Mouse (Mus musculus) lung, postnatal 36 days (tissue): ENCODE data around the gene Plekho1.
"Not testable (repeated sequence)": the region's sequence is repeated elsewhere in the genome, so short reads cannot be mapped to it uniquely, and the experiment has no call there.

Experiments used
- DNase-seq: peaks from one replicate; pipeline ENCODE4 v3.0.0; 2022; ENCODE audit warnings: mixed read lengths

Gene Plekho1

DNA sequence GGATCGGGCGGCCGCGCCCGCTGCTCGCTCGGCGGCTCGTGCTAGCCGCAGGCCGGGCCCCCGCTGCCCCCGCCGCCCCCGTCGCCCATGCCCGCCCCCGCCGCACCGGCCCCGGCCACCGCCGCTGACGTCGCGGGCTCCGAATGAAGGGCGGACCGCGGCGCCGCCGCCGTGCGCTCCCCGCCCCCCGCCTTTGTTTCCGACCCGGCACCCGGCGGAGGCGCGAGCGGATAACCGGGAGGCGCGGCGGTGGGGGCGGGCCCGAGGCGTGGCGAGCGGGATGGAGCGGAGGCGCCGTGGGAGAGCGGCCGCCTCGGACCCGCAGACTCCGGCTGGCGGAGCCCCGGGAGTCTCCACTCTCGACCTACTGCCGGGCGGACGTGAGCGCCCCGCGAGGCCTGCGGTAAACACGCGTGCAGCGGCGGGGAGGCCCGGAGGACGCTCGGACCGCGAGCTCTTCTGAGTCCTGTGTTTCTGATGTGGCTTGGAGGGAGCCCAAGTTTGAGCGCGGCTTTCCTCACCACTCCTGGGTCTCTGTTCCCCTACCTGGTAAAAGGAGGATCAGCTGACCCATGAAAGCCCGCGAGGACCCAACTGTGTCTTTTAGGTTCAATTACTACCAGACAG lies at the start of gene Plekho1:
Plekho1 (minus strand) TSS at position 200 of the 627 bp plus-strand sequence.
- DNase-seq: peak; percentile 69

DNA sequence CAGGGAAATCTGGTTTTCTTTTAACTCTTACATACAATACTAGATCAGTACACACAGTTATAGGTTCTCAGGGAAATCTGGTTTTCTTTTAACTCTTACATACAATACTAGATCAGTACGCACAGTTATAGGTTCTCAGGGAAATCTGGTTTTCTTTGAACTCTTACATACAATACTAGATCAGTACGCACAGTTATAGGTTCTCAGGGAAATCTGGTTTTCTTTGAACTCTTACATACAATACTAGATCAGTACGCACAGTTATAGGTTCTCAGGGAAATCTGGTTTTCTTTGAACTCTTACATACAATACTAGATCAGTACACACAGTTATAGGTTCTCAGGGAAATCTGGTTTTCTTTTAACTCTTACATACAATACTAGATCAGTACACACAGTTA lies 48.8 kb upstream of the Plekho1 start:
- not testable (repeated sequence) for DNase-seq

DNA sequence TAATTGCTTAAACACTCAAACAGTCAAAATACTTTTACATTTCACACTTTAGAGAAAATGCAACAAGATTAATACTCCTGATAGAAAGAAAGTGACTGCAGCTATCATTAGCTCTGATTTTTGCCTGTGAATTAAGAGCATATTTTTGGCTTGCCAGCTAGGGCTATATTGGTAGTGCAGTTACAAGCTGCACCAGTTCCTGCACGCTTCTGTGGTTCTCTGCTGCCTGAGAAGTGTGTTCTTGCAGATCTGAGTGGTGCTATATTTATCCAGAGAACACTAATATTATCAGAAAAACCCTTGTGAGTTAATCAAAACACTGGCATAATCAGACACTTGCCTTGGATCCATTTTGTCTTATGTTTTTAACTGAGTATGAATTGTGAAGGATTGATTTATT lies 47.3 kb upstream of the Plekho1 start:
- DNase-seq: no peak

DNA sequence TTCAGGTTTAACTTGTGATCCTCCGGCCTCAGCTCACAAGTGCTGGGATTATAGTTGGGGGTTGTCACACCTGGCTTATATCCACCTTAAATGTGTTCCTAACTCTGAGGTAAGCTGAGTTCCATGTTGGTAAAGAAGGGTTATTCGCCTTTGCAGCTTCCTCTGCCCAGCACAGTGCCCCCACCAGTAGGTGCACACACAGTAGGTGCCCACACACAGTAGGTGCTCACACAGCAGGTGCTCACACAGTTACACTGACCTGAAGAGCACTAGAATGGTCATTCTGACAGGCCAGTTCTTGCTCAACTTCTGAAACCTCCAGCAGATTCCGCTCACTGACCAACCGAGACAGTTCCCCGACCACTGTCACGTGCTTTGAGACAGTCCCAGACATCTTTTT lies 45.3 kb upstream of the Plekho1 start:
- DNase-seq: no peak

DNA sequence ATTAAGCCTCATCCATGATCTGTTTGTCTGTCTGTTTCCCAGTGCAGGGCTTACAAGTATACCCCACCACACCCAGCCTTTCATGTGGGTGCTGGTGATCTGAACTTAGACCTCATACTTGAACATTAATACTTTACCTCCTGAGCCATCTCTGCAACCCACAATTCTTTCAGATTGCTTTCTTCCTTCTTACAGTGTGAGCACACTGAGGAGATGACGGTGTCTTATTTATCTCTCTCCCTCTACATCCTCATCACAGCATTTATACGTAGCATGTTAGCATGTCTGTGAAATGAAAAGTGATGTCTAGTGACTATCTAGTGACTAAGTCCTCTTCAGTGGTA lies 44.8 kb upstream of the Plekho1 start:
- DNase-seq: no peak

DNA sequence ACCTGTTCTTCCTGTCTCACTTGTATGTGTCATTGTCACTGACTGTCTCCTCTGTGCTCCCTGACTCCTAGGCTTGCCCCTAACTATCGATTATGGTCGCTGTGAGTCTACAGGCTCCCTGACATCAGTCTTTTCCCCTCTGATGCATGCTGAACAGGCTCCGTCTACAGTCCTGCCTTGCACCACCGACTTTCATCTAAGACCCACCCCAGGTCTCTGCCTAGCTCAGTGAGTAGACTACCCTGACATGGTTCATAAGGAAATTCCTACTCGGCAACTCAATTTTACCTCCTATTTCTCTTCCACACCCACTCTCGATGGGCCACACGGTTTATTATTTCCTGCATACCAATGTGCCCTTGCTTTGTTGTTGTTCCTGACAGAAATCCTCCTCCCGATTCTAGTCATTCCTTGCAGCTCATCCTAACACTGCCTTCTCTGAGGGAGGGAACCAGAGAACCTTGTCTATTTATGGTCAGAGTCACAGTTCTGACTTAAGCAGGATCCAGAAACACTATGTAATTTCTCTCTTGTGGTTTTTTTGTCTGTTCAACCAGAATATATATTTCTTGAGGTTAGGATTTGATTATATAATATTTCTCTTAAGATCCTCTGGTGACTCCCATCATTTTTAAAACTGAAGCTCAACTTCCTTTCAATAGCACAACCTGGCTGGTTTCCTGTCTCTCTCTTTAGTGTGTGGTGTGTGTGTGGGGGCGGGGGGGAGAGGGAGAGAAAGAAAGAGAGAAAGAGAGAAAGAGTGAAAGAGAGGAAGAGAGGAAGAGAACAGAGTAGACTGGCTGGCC lies 44.3 kb upstream of the Plekho1 start:
- no peak for DNase-seq

DNA sequence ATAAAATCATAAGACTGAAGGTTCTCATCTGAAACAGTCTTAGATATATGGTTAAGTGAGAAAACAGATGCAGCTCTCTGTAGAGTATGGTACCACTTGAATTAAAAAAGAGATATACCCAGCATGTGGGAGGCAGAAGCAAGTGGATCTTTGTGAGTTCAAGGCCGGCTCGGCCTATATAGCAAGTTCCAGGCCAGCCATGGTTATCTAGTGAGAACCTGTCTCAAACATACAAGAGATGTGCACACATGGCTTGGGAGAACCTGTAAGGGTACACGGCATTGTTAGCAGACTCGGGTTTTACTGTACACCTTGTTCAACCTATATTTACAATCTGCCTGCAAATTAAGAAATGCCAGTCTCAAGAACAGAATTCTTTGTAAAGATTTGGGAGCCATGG lies 43.0 kb upstream of the Plekho1 start:
- DNase-seq: no peak

DNA sequence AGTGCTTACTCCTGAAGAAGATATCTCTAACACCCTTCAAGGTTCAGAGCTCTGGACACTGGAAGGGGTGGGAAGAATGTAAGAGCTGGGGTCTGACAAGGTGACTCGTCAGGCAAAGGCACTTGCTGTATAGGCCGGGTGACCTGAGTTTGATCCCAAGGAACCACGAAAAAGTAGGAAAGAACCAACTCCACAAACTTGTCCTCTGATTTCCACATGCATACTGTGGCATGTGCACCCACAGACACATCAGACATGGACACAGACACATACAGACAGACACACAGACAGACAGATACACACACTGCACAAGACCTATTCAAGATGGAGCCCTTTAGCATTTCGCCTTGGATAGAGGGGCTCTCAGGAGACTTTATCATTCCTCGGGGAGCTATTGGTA lies 42.4 kb upstream of the Plekho1 start:
- no peak for DNase-seq

DNA sequence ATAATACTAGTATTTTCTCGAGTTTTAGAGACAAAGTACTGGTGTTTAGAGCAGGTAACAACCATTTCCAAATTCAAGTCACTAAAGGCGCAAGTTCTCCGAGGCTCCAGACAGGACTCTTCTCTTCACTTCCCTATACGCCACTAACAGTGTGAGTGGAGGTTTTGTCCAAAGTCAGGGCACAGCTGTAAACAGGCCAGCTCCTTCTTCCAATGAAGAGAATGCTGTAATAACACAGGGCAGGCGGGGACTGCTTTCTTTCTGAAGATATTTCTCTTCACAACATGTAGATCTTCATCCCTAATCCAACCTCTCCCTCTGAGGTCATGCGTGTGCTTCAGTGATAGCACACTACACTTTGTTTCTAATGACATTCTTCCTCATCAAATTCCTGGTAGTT lies 41.0 kb upstream of the Plekho1 start:
- DNase-seq: no peak

DNA sequence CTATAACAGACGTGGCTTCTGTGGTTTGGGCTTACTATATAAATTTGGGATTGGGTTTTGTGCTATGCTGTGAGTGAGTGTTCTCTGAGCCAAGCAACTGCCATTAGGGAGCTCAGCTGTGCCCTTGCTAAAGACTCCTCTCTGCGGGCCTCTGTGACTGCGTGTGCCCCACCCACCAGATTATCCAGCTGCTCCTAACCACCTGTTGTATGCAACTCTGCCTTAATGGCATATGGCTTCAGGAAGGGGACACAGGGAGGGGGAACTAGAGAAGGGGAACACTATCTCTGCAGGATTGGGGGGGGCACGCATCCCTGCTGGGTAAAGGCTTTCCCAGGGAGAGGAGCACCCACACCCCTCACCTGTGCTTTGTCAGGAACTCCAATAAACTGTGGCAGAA lies 37.2 kb upstream of the Plekho1 start:
- DNase-seq: no peak

DNA sequence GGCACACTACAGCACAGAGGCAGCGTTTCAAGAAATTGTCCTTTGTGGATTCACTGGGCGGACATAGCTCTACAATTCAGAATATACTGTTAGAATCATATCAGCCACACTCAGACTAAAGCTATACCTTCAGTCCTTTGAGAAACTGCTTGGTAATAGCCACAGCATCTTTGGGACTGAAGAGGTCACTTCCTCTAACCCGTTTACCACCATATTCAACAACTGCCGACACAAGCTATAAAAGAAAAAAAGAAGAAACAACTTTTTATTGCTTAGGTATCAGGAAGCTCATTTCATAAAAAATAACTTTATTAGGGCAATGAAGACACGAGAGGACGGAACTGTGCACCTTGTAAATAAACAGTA lies 36.8 kb upstream of the Plekho1 start:
- DNase-seq: no peak

DNA sequence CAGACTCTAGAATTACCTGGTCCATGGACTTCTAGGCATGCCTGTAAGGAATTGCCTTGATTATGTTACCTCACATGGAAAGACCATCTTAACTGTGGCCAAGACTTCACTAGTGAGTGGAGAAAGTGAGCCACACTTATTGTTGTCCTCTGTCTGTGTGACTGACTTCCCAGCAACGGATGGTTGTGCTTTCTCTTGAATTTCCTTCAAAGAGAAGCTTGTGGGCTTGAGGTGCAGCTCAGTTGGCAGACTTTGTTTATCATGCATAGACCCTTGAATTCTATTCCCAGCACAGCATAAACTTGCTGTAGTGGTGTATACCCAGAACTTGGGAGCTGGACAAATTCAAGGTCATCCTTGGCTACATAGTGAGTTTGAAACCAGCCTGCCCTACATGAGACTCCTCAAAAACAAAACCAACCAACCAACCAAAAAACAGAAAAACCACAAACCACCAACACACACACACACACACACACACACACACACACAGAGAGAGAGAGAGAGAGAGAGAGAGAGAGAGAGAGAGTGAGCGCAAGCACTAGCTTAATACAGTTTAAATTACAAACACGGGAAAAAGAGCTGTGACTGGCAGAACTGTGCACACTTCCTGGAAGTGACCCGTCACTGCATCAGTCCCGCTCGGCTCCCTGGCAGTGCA lies 36.3 kb upstream of the Plekho1 start:
- DNase-seq: no peak

DNA sequence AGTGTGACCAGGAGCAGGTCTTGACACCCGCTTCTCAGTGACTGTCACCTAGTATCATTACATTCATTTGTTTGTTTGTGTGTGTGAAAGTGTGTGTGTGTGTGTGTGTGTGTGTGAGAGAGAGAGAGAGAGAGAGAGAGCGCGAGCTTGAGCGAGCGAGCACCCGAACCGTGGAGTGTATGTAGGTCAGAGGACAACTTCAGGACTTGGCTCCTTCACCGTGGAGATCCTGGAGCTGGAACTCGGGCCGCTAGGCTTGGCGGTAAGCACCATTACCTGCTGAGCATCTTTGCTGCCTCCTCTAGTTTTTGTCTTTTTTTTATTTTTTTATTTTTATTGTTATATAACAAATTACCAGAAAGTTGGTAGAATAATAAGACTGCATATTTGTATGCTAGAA lies 34.0 kb upstream of the Plekho1 start:
- no peak for DNase-seq

DNA sequence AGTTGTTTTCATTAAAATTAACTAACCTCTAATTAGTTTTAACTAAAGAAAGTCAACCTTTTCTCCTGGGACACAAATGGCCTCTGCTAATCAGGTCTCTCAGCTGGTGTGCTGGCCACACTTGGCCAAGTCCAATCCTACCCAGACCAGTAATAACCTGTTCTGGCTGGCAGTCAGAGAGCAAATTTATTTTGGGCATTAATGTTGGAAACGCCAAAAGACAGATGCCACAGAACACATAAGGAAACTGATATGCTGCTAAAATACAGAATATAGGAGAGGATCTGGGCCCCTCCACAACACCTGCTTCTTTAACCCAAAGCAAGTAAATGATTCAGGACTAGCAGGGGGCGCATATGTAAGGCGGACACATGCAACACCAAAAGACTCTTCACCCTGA lies 33.5 kb upstream of the Plekho1 start:
- DNase-seq: no peak

DNA sequence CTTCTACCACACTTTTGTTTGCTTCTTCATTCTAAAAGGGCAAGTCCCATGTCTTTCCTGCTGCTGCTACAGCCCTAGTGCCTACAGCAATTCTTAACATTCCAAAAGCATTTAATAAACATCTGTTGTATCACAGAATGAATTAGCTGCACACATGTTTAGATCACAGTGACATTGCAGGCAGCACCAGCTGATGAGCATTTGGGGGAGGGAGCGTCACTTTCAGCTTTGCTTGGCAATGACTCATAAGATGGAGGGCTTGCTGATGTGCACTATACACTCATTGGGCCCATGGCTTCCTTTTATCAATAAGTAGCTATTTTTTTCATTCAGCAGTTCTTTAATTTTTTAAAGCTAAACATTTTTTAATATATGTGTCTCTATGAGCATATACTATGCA lies 32.1 kb upstream of the Plekho1 start:
- no peak for DNase-seq

DNA sequence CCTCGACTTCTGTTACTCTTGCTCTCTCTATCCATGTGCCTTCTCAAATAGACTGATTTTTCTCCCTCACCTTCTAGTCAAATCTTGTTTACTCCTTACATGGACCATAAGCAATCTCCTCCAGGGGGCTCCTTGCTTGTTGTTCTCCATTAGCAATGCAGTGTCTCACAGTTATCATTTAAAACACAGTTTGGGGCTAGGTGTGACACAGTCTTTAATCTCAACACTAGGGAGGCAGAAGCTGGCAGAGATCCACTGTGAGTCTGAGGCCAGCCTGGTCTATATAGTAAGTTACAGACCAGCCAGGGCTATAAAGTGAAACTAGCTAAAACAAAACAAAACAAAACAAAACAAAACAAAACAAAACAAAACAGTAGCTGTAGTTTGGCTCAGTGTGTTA lies 31.3 kb upstream of the Plekho1 start:
- no peak for DNase-seq

DNA sequence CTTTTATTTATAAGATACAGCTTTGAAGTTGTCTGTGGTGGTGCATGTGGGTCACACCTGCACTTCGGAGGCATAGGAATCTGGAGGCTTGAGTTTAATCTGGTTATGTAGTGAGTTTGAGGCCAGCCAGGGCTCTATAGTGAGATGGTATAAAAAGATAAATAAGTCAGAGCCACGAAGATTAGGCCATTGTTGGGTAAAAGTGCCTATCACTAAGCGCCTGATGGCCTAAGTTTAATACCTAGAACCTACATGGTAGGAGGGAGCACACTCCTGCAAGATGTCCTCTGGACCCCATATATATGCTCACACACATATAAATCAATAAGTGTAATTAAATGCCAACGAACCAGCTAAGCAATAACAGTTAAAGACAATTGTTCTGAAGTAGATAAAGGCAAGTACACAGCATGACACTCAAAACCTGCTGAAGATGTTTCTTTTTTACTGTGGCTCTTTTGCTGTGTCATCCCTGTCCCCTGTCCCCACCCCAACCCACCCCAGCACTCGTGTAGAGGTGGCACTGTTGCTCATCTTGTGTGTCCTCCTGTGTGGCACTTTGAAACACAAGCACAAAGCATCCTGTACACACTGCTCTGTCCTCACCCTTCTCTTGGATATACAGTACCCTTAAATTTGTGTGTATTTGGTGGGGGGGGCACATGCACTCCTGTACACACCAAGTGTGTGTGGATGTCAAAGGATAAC lies 25.8 kb upstream of the Plekho1 start:
- DNase-seq: no peak

DNA sequence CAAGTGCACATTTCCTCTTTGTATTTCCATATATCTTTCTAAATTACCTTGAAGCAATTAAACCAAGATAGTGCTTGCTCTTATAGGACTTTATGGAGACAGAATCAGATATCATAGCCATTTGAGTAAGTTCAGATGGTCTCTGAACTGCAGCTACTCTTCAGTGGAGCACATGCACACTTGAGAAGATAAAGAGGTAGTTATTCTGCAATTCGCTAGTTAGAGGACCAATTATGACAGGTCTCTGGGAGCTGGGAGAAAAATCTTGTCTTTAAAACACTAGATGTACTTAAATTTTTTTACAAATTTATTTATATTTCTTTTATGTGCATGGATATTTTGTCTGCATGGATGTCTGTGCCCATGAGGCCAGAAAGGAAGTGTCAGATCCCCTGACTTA lies 24.9 kb upstream of the Plekho1 start:
- DNase-seq: no peak

DNA sequence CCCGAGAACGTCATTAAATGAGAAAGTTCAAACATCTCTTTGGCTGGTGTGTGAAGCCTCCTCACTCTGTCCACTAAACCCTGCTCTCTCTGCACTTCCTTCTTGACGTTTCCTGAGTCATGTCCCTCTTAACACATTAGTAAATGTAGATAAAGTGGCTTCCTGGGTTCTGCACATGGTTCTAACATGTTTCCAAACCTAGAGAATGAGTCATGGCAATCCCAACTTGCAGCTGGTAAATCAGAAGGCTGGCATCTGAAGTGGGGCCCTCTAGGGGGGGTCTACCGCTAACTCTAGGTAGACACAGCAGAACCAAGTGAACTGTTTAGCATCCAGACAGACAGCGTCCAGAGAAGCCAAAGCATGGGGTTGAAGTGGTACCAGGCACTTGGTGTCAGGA lies 21.7 kb upstream of the Plekho1 start:
- DNase-seq: no peak

DNA sequence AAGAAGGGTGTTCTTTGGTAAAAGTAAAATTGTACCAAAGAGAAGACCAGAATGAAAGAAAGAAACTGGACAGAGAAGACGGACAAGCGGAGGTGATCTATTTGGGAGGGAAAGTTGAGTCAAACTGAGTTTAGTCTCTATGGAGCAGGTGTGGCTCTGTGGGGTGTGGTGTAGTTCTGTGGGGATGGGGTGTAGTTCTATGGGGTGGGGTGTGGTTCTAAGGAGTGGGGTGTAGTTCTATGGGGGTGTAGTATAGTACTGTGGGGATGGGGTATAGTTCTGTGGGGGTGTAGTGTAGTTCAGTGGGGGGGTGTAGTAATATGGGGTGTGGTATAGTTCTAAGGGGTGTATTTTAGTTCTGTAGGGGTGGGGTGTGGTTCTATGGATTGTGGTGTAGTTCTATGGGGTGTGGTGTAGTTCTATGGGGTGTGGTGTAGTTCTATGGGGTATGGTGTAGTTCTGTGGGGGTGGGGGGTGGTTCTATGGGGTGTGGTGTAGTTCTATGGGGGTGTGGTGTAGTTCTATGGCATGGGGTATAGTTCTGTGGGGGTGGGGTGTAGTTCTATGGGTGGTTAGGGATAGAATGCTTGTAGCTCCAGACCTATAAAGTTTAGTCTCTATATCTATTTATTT lies 20.6 kb upstream of the Plekho1 start:
- no peak for DNase-seq

DNA sequence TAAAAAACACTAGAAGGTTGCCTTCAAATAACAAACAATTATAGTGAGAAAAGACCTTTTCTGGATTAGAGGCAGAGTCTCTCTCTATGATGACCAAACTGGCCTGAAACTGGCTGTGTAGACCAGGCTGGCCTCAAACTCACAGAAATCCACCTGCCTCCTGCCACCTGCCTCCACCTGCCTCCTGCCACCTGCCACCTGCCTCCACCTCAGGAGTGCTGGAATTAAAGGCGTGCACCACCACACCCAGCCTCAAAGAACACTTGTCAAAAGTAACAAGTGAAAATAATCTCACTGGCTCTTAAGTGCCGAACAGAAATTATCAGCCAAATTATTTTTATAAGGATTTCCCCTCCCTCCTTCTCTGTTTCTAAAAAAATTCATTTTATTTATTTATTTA lies 19.9 kb upstream of the Plekho1 start:
- no peak for DNase-seq

DNA sequence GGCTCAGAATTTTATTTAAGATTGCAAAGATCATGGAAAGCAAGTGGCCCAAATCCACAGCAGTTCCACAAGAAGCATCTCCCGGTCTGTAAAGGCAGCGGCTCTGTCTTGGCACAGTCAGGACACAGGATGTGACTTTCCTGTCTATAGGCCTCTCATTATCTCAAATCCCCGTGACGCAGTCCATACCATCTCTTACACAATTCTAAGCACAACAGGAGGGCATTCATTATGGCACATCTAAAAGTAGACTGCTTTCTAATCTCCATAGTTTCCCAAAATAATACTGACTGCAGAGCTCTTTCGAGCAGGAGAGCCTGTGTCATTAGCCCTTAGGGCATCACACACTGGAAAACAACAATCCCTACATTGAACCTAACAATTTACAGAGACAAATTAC lies 17.0 kb upstream of the Plekho1 start:
- DNase-seq: no peak

DNA sequence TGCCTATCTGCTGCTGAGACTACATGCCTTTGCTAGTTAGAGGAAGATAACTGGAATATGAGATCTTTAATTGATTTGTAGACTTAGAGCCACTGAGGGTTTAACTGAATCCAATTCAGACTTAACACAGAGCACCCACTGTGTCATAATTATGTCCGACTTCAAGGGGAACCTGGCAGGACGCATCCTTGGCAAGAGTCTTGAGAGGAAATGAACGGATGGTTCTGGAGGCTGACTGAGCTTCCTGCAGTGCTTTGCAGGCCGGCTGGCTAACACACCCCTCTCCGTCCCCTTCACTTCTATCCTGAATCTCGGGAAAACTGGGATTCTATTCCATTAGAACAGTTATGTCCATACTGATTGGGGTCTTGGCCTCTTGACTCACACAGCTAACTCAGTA lies 12.7 kb upstream of the Plekho1 start:
- no peak for DNase-seq
